8 mouse cellular contexts compared by ENCODE assay signal in the genomic region with DNA sequence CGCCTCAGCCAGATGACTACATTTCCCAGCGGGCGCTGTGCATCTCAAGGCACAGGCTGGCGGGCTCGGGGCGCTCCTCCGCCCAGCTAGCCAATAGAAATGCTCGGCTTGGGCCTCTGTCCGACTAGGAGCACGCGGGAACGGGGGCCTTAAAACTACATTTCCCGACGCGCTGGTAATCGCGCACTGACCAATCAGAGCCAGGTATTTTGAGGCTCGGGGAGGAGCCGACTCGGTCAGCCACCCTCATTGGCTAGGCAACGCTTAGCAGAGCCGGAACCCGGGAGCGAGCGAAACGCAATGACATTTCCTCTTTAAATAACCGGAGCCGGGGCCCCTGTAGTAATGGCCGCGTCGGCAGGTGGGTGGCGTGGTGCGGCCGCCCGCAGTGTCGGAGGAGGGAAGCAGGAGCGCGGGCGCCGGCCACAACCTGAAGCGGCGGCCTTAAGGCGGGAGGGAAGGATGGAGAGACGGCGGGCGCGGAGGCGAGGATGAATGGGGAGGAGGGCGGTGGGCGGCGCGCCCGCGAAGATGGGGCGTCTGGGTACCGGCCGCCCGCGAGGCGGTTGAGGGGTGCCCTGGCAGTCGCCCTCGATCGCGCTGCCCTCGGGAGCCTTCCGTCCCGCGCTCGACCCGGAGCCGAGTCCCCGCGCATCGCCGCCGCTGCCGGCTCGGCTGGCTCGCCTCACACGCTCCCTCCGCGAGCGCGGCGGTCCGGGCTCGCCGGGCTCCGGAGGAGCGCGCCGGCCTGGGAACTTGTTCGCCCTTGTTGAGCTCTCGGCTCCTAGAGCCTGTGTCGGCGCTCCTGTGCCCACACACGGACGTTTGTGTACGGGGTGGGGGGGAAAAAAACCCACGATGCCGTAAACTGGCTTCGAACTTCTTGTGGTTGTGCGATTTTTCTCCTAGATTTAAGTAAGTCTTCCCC. TPM values are rescaled to one million over a fixed set of nuclear protein-coding genes. Genes with fewer than 3 reads are reported as not detected.
A peak's percentile ranks its signal among the peaks of the same experiment; 100 is the strongest.
DNase-seq lines count a peak whose midpoint lies in the region; ATAC-seq and TF ChIP-seq lines count a peak whose summit lies in the region.

No protein-coding gene starts in this region.

- peak; percentile 25 for TF ChIP-seq CTCF in Patski (IDR thresholded peaks at IDR 0.05)

- in situ Hi-C loops in Patski (cut with MboI; ENCODE audit: low pct_unique_long_range_greater_than_20kb): no loop called here

- peak; percentile 100 for ATAC-seq in Patski
- peak; percentile 100 for ATAC-seq in hindbrain, embryonic 13.5 days (ENCODE audit: low FRiP score)

- H3K27me3 ChIP-seq in Patski: peaks cover 23% of the 10 kb centered on the region
- no peaks in the 10 kb centered on the region for H3K27me3 ChIP-seq in hindbrain, embryonic 13.5 days

- H3K4me3 ChIP-seq in hindbrain, embryonic 13.5 days: peak overlapping the region; percentile 80

- peak overlapping the region; percentile 67 for H3K4me2 ChIP-seq in hindbrain, embryonic 13.5 days

- DNase-seq in Patski (ENCODE audit: low read depth, low spot score): peak; percentile 84
- DNase-seq in cerebellum, postnatal 14 days: peak; percentile 94 to 96
- peak; percentile 93 to 96 for DNase-seq in frontal cortex, postnatal 14 days (ENCODE audit: low spot score in 2 of 2)
- peak; percentile 73 to 85 for DNase-seq in layer of hippocampus, postnatal 25 days (ENCODE audit: extremely low spot score in 1 of 2, low spot score in 1 of 2)
- DNase-seq in lung, postnatal 25 days (ENCODE audit: low spot score): peak; percentile 97
- peak; percentile 99 for DNase-seq in retina, embryonic 14.5 days (ENCODE audit: low spot score)
- peak; percentile 90 for DNase-seq in thymus, postnatal 4 days

- H3K36me3 ChIP-seq in hindbrain, embryonic 13.5 days: peaks cover 15% of the 10 kb centered on the region

- POLR2A ChIA-PET in Patski (lab: Charles Lee): interaction anchor here (0.7 kb wide), 1 partner anchor 768 kb away, joined by 4 read pairs; no protein-coding TSS in a partner anchor

- peak overlapping the region; percentile 84 for H3K9ac ChIP-seq in hindbrain, embryonic 13.5 days

- CTCF ChIA-PET in Patski (lab: Charles Lee): no interaction called here

- under 1% methylated on average over 91 of the region's 103 CpGs for WGBS in hindbrain, embryonic 13.5 days

- no peaks in the 10 kb centered on the region for H3K9me3 ChIP-seq in hindbrain, embryonic 13.5 days

- peak overlapping the region; percentile 93 for H3K27ac ChIP-seq in hindbrain, embryonic 13.5 days

- H3K4me1 ChIP-seq in hindbrain, embryonic 13.5 days (replicated peaks): peaks cover 20% of the 10 kb centered on the region

RNA-seq across cellular contexts. Expression of a gene that starts 0.8 kb away (rescaled TPM):
- polyA plus RNA-seq in Patski (2021): 1.1 TPM
- polyA plus RNA-seq in hindbrain, embryonic 13.5 days (2015; fragmentation: Nextera tagmentation; extraction: Ambion mirVana): 4.3 and 4.4 TPM in 2 replicates
- total RNA-seq in layer of hippocampus, postnatal 25 days (2021): 10 to 100 TPM in 1 of 2 experiments, 1 to 10 TPM in 1; 5.5 to 11.2 TPM

Comparison
In these comparisons a context has a peak if more than half of its experiments do, and no peak if none do; other contexts are left out.
1. Peak in every context shown above with its lines: DNase-seq, ATAC-seq, H3K4me3 ChIP-seq and H3K27ac ChIP-seq.